Mouse (Mus musculus) hindbrain, embryonic 11.5 days (tissue): ENCODE measurements around the gene Ttll12. TPM values are rescaled to one million over a fixed set of nuclear protein-coding genes. Genes with fewer than 3 reads are reported as not detected.

Experiments used
- ATAC-seq: fragments of 200-750 bp; cut with Nextera tagmentation; 2 replicates; pipeline ENCODE4 v1.8.0; 2017; ENCODE audit warnings: mild to moderate bottlenecking, moderate TSS enrichment, moderate library complexity; ENCODE audit not compliant: low FRiP score
- DNase-seq: peaks from one replicate; pipeline ENCODE4 v3.0.0-alpha.2; 2015; ENCODE audit warnings: low spot score
- H3K27ac ChIP-seq: fragments of 300-500 bp; sonication (generic); 2 replicates; pipeline ENCODE4 v1.5.1; 2014; ENCODE audit warnings: mild to moderate bottlenecking, low read depth, low read length
- H3K27me3 ChIP-seq: fragments of 300-500 bp; sonication (generic); 2 replicates; pipeline ENCODE4 v1.6.1; 2014; ENCODE audit warnings: mild to moderate bottlenecking, low read length, moderate library complexity, mixed read lengths; ENCODE audit not compliant: control insufficient read depth, insufficient read depth
- H3K36me3 ChIP-seq: fragments of 300-500 bp; sonication (generic); 2 replicates; pipeline ENCODE4 v1.6.1; 2014; ENCODE audit warnings: mild to moderate bottlenecking, low read length, moderate library complexity, mixed read lengths; ENCODE audit not compliant: control insufficient read depth, insufficient read depth
- H3K4me1 ChIP-seq: fragments of 300-500 bp; sonication (generic); replicated peaks from 2 replicates; pipeline ENCODE4 v1.6.1; 2014; ENCODE audit warnings: low read length, mixed read lengths; ENCODE audit not compliant: control insufficient read depth, insufficient read depth
- H3K4me2 ChIP-seq: fragments of 300-500 bp; sonication (generic); replicated peaks from 2 replicates; pipeline ENCODE4 v1.6.1; 2014; ENCODE audit warnings: mild to moderate bottlenecking, low read depth, low read length
- H3K4me3 ChIP-seq: fragments of 300-500 bp; sonication (generic); 2 replicates; pipeline ENCODE4 v1.5.1; 2014; ENCODE audit warnings: low read depth, low read length
- H3K9ac ChIP-seq: fragments of 300-500 bp; sonication (generic); 2 replicates; pipeline ENCODE4 v1.6.1; 2014; ENCODE audit warnings: low read depth, low read length
- H3K9me3 ChIP-seq: fragments of 300-500 bp; sonication (generic); 2 replicates; pipeline ENCODE4 v1.6.1; 2016; ENCODE audit warnings: low read length; ENCODE audit not compliant: control insufficient read depth
- WGBS: fragments of 180-500 bp; shearing (Covaris S2); extraction: QIAGEN DNeasy Blood & Tissue Kit; methylation state at CpG from one replicate; pipeline ENCODE4 v1.1.7; 2014; 5-methylcytosine and 5-hydroxymethylcytosine counted together
- polyA plus RNA-seq: library from polyadenylated mRNA; unstranded; fragments of >200 nt; fragmentation: Nextera tagmentation; extraction: Ambion mirVana; gene quantifications from 2 replicates; pipeline ENCODE4 v1.2.1, GENCODE M21; 2014

Ttll12 gene
- polyA plus RNA-seq, 1 experiment from 2014 or later: 43.4 TPM

DNA sequence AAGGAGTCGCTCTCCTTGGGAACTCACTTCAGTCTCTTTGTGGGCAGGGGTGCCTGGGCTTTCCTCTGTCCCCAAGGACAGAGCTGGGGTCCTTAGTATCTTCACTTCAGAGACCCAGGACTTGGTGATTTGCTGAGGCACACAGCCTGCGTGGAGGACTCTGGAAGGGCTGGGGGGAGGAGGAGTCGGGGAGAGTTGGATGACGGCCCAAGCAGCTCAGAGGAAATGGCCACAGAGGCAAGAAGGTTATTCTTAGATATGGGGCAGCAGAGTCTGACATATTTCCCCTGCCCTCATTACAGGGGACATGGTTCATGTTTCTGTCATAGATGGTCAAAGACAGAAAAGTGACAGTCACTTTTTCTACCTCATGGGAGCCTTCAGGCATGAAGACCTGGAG is 55.1 kb downstream of the Ttll12 start:
- WGBS: 75% methylated on average over 4 of the region's 4 CpGs
- no peak for DNase-seq

DNA sequence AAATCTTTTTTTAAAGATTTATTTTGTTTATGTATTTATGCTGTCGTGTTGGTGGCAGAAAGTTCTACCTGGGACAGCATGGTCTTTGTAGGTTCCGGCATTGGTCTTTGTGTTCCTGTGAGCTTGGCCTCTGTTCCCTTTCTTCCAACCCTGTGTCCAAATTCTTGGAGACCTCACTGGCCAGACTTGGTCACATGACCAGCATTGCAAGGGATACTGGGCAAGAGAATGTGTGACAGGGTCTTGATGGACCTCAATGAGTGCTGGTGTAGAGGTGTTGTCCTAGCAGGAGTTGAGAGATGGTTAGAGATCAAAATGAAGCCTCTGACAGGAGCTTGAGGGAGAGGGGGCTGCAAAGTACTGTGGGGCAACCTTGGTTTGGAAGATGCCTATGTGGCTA is 56.1 kb downstream of the Ttll12 start:
- no peak for ATAC-seq
- no peak overlapping the region for H3K4me3 ChIP-seq
- no peaks in the 10 kb centered on the region for H3K36me3 ChIP-seq
- no peaks in the 10 kb centered on the region for H3K9me3 ChIP-seq
- H3K4me1 ChIP-seq: no peaks in the 10 kb centered on the region
- no peak for DNase-seq
- no peak overlapping the region for H3K27ac ChIP-seq
- H3K4me2 ChIP-seq: no peak overlapping the region
- H3K9ac ChIP-seq: no peak overlapping the region
- WGBS: 92% methylated on average over 2 of the region's 2 CpGs
- H3K27me3 ChIP-seq: no peaks in the 10 kb centered on the region

More for the DNA sequence above, 55.1 kb downstream of the Ttll12 start:
- ATAC-seq: no peak
- H3K4me2 ChIP-seq: no peak overlapping the region
- H3K36me3 ChIP-seq: no peaks in the 10 kb centered on the region
- no peak overlapping the region for H3K4me3 ChIP-seq
- no peaks in the 10 kb centered on the region for H3K27me3 ChIP-seq
- no peaks in the 10 kb centered on the region for H3K4me1 ChIP-seq
- no peak overlapping the region for H3K27ac ChIP-seq
- no peak overlapping the region for H3K9ac ChIP-seq
- no peaks in the 10 kb centered on the region for H3K9me3 ChIP-seq

DNA sequence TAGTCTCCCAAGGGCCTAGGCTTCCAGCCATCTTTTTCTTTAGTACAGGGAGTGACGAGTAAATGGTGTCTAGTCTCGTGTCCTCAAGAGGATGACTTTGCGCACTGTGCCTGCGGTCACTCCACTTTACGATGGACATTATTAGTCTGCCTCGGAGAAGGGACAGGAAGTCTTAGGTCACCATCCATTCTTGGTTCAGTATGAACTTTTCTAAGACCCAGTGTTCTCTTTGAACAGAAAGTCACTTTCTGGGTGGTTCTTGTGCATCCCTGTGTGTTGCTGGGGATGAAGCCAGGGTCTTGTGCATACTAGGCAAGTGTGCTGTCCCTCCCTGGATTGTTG is 59.1 kb downstream of the Ttll12 start:
- Histone ChIP-seq H3K4me2 (no peak overlapping the region), H3K9me3 (no peaks in the 10 kb centered on the region), H3K27me3 (no peaks in the 10 kb centered on the region), H3K4me1 (no peaks in the 10 kb centered on the region), H3K9ac (no peak overlapping the region), H3K4me3 (no peak overlapping the region), H3K27ac (no peak overlapping the region), H3K36me3 (no peaks in the 10 kb centered on the region)
- ATAC-seq: no peak
- no peak for DNase-seq
- WGBS: 92% methylated on average over 6 of the region's 6 CpGs

DNA sequence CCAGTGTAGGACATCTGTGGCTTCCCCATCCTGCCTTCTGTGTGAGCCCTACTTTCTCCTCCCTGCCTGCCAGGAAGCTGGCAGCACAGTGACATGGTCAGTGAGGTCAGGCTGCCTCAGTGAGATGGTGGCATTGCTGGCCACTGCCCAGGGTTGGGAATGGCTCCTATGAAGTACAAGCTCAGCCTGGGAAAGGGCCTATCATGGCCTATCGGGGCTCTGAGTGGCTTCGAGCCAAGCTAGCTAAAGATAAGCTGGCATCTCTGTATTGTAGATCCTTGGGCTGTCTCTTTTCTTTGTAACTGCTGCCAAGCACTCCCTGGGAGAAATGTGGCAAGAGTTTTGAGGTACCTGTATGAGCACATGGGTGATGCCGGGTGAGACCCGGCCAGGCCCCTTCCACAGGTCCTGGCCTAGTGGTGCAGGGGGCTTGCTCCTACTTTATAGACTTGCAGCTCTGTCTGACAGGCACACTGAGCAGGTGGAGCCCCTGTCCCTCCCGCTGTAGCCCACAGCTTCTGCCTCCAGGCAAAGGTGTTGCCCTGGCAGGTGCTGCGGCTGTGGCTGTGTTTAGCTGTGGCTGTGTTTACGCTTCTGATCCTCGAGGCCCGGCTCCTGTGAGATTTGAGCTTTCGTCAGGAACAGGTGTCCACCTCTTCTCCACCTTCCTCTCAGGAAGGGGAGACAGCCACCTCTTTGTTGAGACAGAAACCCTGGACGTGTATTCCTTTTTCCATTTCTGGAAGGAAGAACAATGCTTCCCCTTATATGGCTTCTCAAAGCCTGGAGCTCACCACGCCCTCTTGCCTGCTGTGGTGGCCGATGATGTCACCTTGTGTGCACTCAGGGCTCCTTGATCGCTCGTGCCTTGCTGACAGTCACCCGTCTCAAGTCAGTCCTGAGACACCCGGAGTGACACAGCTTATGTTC is 59.7 kb downstream of the Ttll12 start:
- no peaks in the 10 kb centered on the region for H3K9me3 ChIP-seq
- H3K4me1 ChIP-seq: no peaks in the 10 kb centered on the region
- no peak overlapping the region for H3K27ac ChIP-seq
- DNase-seq (no peak), ATAC-seq (no peak)
- no peaks in the 10 kb centered on the region for H3K27me3 ChIP-seq
- no peak overlapping the region for H3K4me2 ChIP-seq
- H3K4me3 ChIP-seq: no peak overlapping the region
- H3K36me3 ChIP-seq: no peaks in the 10 kb centered on the region
- 83% methylated on average over 17 of the region's 17 CpGs for WGBS
- H3K9ac ChIP-seq: no peak overlapping the region

DNA sequence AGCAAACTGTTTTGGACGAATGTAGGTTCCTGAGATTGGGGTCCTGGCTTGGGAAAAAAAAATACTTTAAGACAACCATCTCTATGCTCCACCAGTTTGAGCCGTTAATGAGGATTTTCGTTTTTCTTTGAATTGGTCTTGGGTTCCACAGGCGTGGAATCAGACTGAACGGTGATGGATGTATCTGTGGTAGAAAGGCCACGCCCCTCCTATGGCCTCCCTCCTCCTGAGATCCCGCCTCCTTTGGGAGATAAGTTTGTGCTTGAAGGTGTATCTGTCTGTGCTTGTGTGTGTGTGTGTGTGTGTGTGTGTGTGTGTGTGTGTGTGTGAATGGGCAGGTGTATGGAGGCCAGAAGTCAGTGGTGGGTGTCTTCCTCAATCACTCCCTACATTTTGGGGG is 62.4 kb downstream of the Ttll12 start:
- ATAC-seq (no peak), DNase-seq (no peak)
- Histone ChIP-seq H3K36me3 (no peaks in the 10 kb centered on the region), H3K4me1 (no peaks in the 10 kb centered on the region), H3K4me2 (no peak overlapping the region), H3K9ac (no peak overlapping the region), H3K27ac (no peak overlapping the region), H3K27me3 (peaks cover 6% of the 10 kb centered on the region), H3K4me3 (no peak overlapping the region), H3K9me3 (no peaks in the 10 kb centered on the region)
- 85% methylated on average over 7 of the region's 7 CpGs for WGBS

DNA sequence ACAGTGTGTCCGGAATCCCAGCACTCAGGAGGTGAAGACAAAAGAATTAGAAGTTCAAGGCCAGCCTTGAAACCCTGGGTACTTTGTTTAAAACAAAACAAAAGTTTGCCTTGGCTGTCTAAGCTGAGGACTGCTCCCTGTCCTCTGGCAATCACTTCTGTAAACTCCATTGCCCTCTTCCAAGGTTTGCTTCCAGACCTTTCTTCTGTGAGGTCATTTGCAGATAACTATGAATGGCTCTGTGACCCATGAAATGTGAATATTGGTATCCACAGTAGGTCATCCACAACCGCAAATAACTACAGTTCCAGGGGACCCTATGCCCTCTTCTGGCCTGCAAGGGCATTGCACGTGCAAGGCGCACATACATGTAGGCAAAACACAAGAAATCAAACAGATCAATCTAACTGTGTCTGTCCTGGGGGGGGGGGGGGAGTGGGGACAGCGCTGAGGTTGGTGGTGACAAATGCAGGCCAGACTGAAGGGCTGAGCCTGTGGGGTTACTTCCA is 62.9 kb downstream of the Ttll12 start:
- Histone ChIP-seq H3K4me2 (no peak overlapping the region), H3K27ac (no peak overlapping the region), H3K36me3 (no peaks in the 10 kb centered on the region), H3K9me3 (no peaks in the 10 kb centered on the region), H3K9ac (no peak overlapping the region), H3K27me3 (peaks cover 12% of the 10 kb centered on the region), H3K4me1 (no peaks in the 10 kb centered on the region), H3K4me3 (no peak overlapping the region)
- DNase-seq: no peak
- ATAC-seq: no peak
- 80% methylated on average over 5 of the region's 5 CpGs for WGBS

DNA sequence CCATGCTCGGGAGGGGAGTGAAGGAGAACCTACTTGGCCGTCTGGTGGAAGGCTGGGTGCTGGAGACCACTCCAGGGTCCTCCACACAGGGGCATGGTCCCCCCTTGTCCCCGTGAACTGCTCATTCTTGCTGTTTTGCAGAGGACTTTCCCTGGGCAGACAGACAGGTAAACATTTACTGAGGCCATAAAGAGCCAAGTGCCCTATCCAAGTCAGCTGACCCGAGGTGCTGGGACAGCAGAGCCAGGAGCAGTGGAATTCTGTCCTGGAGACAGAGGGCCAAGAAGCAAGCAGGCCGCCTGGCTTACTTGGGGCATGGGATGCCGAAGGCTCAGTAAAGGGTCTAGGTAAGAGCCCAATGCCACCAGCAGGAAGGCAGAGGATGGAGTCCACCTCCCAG is 64.3 kb downstream of the Ttll12 start:
- Histone ChIP-seq H3K9ac (no peak overlapping the region), H3K27ac (no peak overlapping the region), H3K4me1 (no peaks in the 10 kb centered on the region), H3K27me3 (peaks cover 22% of the 10 kb centered on the region), H3K4me2 (no peak overlapping the region), H3K36me3 (no peaks in the 10 kb centered on the region), H3K4me3 (no peak overlapping the region), H3K9me3 (no peaks in the 10 kb centered on the region)
- ATAC-seq (no peak), DNase-seq (no peak)
- WGBS: 77% methylated on average over 6 of the region's 6 CpGs

DNA sequence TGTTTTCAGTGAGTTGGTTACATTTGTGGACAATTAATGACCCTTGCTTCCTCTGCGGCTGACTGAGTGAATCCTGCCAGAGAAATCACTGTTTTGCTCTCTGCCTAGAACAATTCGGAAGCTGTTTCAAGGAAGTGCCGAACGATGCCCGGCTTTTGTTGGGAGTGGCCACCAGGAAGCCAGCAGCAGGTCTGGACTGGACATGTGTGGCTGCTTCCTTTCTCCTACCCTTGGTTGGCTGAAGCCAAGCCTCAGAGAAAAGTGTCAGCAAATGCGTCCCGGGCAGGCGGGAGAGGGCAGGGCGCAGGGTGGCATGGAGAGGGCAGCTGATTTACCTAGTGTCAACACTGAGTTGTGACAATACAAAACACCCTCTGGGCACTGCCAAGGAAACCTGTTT is 64.7 kb downstream of the Ttll12 start:
- Histone ChIP-seq H3K4me1 (no peaks in the 10 kb centered on the region), H3K36me3 (no peaks in the 10 kb centered on the region), H3K27ac (no peak overlapping the region), H3K9ac (no peak overlapping the region), H3K27me3 (peaks cover 26% of the 10 kb centered on the region), H3K4me2 (no peak overlapping the region), H3K9me3 (no peaks in the 10 kb centered on the region), H3K4me3 (no peak overlapping the region)
- no peak for ATAC-seq
- DNase-seq: no peak
- WGBS: 82% methylated on average over 9 of the region's 9 CpGs

DNA sequence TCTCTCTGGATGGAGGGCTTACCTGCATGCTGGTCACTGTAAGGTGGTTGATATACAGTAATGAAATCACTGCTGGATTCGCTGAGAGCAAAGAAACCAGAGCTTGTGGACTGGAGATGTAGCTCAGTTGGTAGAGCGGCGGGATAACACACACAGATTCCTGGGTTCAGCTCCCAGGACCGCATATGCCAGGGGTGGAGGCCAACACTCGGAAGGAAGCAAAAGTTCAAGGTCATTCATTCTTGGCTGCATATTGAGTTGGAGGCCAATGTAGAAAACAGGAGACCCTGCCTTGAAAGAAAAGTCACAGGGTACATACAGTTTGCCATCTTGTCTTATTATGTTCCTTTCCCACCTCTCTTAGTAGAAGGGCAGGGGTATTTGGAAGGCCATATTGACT is 65.2 kb downstream of the Ttll12 start:
- Histone ChIP-seq H3K9ac (no peak overlapping the region), H3K4me3 (no peak overlapping the region), H3K4me2 (no peak overlapping the region), H3K4me1 (no peaks in the 10 kb centered on the region), H3K36me3 (no peaks in the 10 kb centered on the region), H3K27ac (no peak overlapping the region), H3K9me3 (no peaks in the 10 kb centered on the region), H3K27me3 (peaks cover 27% of the 10 kb centered on the region)
- 84% methylated on average over 5 of the region's 5 CpGs for whole genome bisulfite sequencing
- ATAC-seq: no peak
- DNase-seq: no peak
